Mouse (Mus musculus) intestine, embryonic 16.5 days (tissue): ENCODE results near the gene Slc30a9. TPM values are rescaled to one million over a fixed set of nuclear protein-coding genes. Genes with fewer than 3 reads are reported as not detected.

Experiments
- ATAC-seq: fragments of 200-750 bp; cut with Nextera tagmentation; 2 replicates; pipeline ENCODE4 v1.8.0; 2017; ENCODE audit warnings: moderate TSS enrichment, moderate library complexity
- H3K27ac ChIP-seq: fragments of 300-500 bp; sonication (generic); 2 replicates; pipeline ENCODE4 v1.5.1; 2014; ENCODE audit warnings: mild to moderate bottlenecking, low read length
- H3K27me3 ChIP-seq: fragments of 300-500 bp; sonication (generic); replicated peaks from 2 replicates; pipeline ENCODE4 v1.6.1; 2014; ENCODE audit warnings: low read length, control low read depth, mixed read lengths; ENCODE audit not compliant: control insufficient read depth, insufficient read depth
- H3K36me3 ChIP-seq: fragments of 300-500 bp; sonication (generic); 2 replicates; pipeline ENCODE4 v1.6.1; 2014; ENCODE audit warnings: low read length, control low read depth; ENCODE audit not compliant: control insufficient read depth, insufficient read depth
- H3K4me1 ChIP-seq: fragments of 300-500 bp; sonication (generic); 2 replicates; pipeline ENCODE4 v1.6.1; 2014; ENCODE audit warnings: low read length, control low read depth, mixed read lengths; ENCODE audit not compliant: control insufficient read depth, insufficient read depth
- H3K4me2 ChIP-seq: fragments of 300-500 bp; sonication (generic); 2 replicates; pipeline ENCODE4 v1.6.1; 2014; ENCODE audit warnings: low read depth, low read length, control low read depth
- H3K4me3 ChIP-seq: fragments of 300-500 bp; sonication (generic); 2 replicates; pipeline ENCODE4 v1.5.1; 2014; ENCODE audit warnings: mild to moderate bottlenecking, low read length
- H3K9ac ChIP-seq: fragments of 300-500 bp; sonication (generic); 2 replicates; pipeline ENCODE4 v1.6.1; 2014; ENCODE audit warnings: low read depth, low read length
- H3K9me3 ChIP-seq: fragments of 300-500 bp; sonication (generic); 2 replicates; pipeline ENCODE4 v1.6.1; 2016; ENCODE audit warnings: low read length, control low read depth; ENCODE audit not compliant: control insufficient read depth
- WGBS: fragments of 180-500 bp; shearing (Covaris S2); extraction: QIAGEN DNeasy Blood & Tissue Kit; methylation state at CpG from one replicate; pipeline ENCODE4 v1.1.7; 2014; 5-methylcytosine and 5-hydroxymethylcytosine counted together
- polyA plus RNA-seq: library from polyadenylated mRNA; unstranded; fragments of >200 nt; fragmentation: Nextera tagmentation; extraction: Ambion mirVana; gene quantifications from 2 replicates; pipeline ENCODE4 v1.2.1, GENCODE M21; 2015

Slc30a9 gene
- polyA plus RNA-seq, result 71.0 and 75.6 TPM in 2 replicates

GRCm38 (mm10) chr5:67306698-67307521, at the start of gene Slc30a9:
Gene Slc30a9 (plus strand): TSS chr5:67306955.
- Histone ChIP-seq H3K9ac (peak within 1 kb of the TSS; percentile 96), H3K36me3 (no peaks in the 10 kb centered on the region), H3K4me1 (peaks cover 6% of the 10 kb centered on the region), H3K27ac (peak within 1 kb of the TSS; percentile 78), H3K9me3 (no peaks in the 10 kb centered on the region), H3K4me3 (peak within 1 kb of the TSS; percentile 98), H3K4me2 (peak within 1 kb of the TSS; percentile 55), H3K27me3 (no peaks in the 10 kb centered on the region)
- WGBS, result under 1% methylated on average over 83 of the region's 83 CpGs
- ATAC-seq, result peak; percentile 98

GRCm38 (mm10) chr5:67258473-67258872, 48.3 kb upstream of the Slc30a9 start:
- Histone ChIP-seq H3K4me2 (no peak overlapping the region), H3K4me1 (peaks cover 2% of the 10 kb centered on the region; the same call in 1 of the 2 replicates), H3K27ac (no peak overlapping the region), H3K27me3 (no peaks in the 10 kb centered on the region), H3K9ac (no peak overlapping the region), H3K36me3 (no peaks in the 10 kb centered on the region), H3K4me3 (no peak overlapping the region), H3K9me3 (no peaks in the 10 kb centered on the region)
- WGBS, result 78% methylated on average over 9 of the region's 9 CpGs
- ATAC-seq, result no peak

DNA sequence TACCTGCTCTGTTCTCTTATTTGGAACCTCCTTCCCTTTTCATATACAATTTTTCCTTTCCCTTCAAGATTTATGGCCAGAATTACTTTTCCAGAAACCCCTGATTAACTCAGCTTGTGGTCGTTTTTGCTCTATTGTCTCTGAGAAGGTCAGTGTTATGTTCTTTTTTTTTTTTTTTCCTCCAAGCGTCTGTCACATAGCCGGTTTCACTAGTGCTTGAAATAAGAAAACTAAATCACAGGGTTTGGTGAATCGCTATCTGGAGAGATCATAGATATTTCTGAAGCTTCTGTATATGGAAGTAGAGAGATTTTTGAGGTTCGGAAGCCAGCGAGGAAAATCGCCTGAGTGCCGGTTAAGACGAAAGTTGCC, 46.6 kb upstream of the Slc30a9 start:
- no peaks in the 10 kb centered on the region for H3K27me3 ChIP-seq
- peaks cover 2% of the 10 kb centered on the region; the same call in 1 of the 2 replicates for H3K4me1 ChIP-seq
- peak overlapping the region; percentile 92; the same call in 1 of the 2 replicates for H3K9ac ChIP-seq
- H3K36me3 ChIP-seq, result no peaks in the 10 kb centered on the region
- peak overlapping the region; percentile 93 for H3K4me3 ChIP-seq
- peak overlapping the region; percentile 54; the same call in 1 of the 2 replicates for H3K27ac ChIP-seq
- peak; percentile 4; the same call in 1 of the 2 replicates for ATAC-seq
- 0% methylated on average over 9 of the region's 9 CpGs for WGBS
- H3K4me2 ChIP-seq, result peak overlapping the region; percentile 46
- H3K9me3 ChIP-seq, result no peaks in the 10 kb centered on the region

GRCm38 (mm10) chr5:67260531-67261371, 46.0 kb upstream of the Slc30a9 start, which contains the start of gene Tmem33:
Gene Tmem33 (plus strand): TSS chr5:67260565.
- Histone ChIP-seq H3K36me3 (peaks cover 1% of the 10 kb centered on the region), H3K4me3 (peak within 1 kb of the TSS; percentile 93), H3K27me3 (no peaks in the 10 kb centered on the region), H3K4me1 (peaks cover 2% of the 10 kb centered on the region; the same call in 1 of the 2 replicates), H3K9ac (peak within 1 kb of the TSS; percentile 92), H3K27ac (peak within 1 kb of the TSS; percentile 98), H3K9me3 (no peaks in the 10 kb centered on the region), H3K4me2 (peak within 1 kb of the TSS; percentile 65)
- ATAC-seq, result peak; percentile 96
- under 1% methylated on average over 67 of the region's 67 CpGs for WGBS

DNA sequence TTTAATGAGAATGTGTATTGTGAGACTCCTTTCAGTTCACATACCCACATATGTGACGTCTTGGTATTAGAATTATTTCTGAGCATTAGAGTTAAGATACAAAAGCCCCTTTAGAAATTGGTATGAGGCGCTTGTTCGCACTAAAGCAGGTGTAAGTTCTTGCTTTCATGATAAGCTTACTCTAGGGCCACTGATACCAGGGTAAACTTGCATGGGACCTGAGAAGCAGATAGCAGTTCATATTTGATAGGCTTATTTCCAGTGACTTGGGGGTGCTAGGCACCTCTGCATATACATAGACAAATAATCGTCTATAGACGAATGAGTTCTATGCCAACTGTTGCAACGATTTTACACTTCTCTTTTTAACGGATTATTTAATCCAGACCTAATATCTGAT, 43.8 kb upstream of the Slc30a9 start:
- Histone ChIP-seq H3K9ac (no peak overlapping the region), H3K4me2 (no peak overlapping the region), H3K27me3 (no peaks in the 10 kb centered on the region), H3K4me1 (peaks cover 2% of the 10 kb centered on the region; the same call in 1 of the 2 replicates), H3K9me3 (no peaks in the 10 kb centered on the region), H3K4me3 (no peak overlapping the region), H3K36me3 (peaks cover 13% of the 10 kb centered on the region), H3K27ac (no peak overlapping the region)
- ATAC-seq, result no peak
- 91% methylated on average over 7 of the region's 7 CpGs for WGBS

GRCm38 (mm10) chr5:67266106-67266505, 40.6 kb upstream of the Slc30a9 start:
- 85% methylated on average over 1 of the region's 1 CpGs for WGBS
- peaks cover 16% of the 10 kb centered on the region for H3K36me3 ChIP-seq
- ATAC-seq, result no peak

GRCm38 (mm10) chr5:67269309-67269708, 37.4 kb upstream of the Slc30a9 start:
- H3K27me3 ChIP-seq, result no peaks in the 10 kb centered on the region
- H3K9ac ChIP-seq, result no peak overlapping the region
- no peaks in the 10 kb centered on the region for H3K4me1 ChIP-seq
- H3K4me2 ChIP-seq, result no peak overlapping the region
- no peak overlapping the region for H3K27ac ChIP-seq
- H3K36me3 ChIP-seq, result peaks cover 16% of the 10 kb centered on the region
- 90% methylated on average over 8 of the region's 8 CpGs for WGBS
- H3K4me3 ChIP-seq, result no peak overlapping the region
- H3K9me3 ChIP-seq, result no peaks in the 10 kb centered on the region
- ATAC-seq, result no peak

More at GRCm38 (mm10) chr5:67266106-67266505, 40.6 kb upstream of the Slc30a9 start:
- H3K4me2 ChIP-seq, result no peak overlapping the region
- no peak overlapping the region for H3K4me3 ChIP-seq
- no peaks in the 10 kb centered on the region for H3K27me3 ChIP-seq
- H3K27ac ChIP-seq, result no peak overlapping the region
- no peaks in the 10 kb centered on the region for H3K9me3 ChIP-seq
- no peak overlapping the region for H3K9ac ChIP-seq
- H3K4me1 ChIP-seq, result peaks cover 2% of the 10 kb centered on the region; the same call in 1 of the 2 replicates

DNA sequence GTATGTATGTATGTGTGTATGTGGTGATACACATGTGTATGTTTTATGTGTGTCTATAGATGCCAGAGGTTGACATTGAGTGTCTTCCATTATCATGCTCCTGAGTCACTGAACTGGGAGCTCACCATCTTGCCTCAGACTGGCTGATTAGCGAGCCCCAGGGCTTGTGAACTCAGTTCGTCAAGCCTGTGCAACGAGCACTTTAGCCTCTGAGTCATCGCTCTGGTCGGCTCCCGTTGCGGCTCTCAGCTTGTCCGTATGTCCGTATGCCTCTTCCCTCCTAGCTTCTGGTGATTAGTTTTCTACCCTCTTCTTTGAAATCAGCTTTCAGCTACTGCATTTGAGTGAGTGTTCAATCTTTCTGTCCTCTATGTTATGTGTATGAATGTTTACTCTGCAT, 27.3 kb upstream of the Slc30a9 start:
- H3K9ac ChIP-seq, result no peak overlapping the region
- H3K4me1 ChIP-seq, result no peaks in the 10 kb centered on the region
- no peak overlapping the region for H3K4me3 ChIP-seq
- no peaks in the 10 kb centered on the region for H3K27me3 ChIP-seq
- peaks cover 11% of the 10 kb centered on the region; the same call in 1 of the 2 replicates for H3K36me3 ChIP-seq
- no peak overlapping the region for H3K4me2 ChIP-seq
- WGBS, result 91% methylated on average over 9 of the region's 9 CpGs
- peak; percentile 59; the same call in 1 of the 2 replicates for ATAC-seq
- no peaks in the 10 kb centered on the region for H3K9me3 ChIP-seq
- no peak overlapping the region for H3K27ac ChIP-seq

- Histone ChIP-seq H3K9me3 (no peaks in the 10 kb centered on the region), H3K4me1 (no peaks in the 10 kb centered on the region), H3K27me3 (no peaks in the 10 kb centered on the region), H3K36me3 (peaks cover 14% of the 10 kb centered on the region; the same call in 1 of the 2 replicates), H3K9ac (no peak overlapping the region), H3K27ac (no peak overlapping the region), H3K4me3 (no peak overlapping the region), H3K4me2 (no peak overlapping the region)
- WGBS, result 95% methylated on average over 4 of the region's 4 CpGs
- ATAC-seq, result no peak
Measured at GRCm38 (mm10) chr5:67279840-67280239, 26.9 kb upstream of the Slc30a9 start.
